Mouse (Mus musculus) brain, embryonic 14.5 days (tissue): Measurements from ENCODE around the gene Rapgef1.

Experiments used
- CTCF ChIP-seq: fragments of 200-500 bp; IDR thresholded peaks from 2 replicates; pipeline ENCODE4 v1.5.1; 2012; ENCODE audit warnings: inconsistent platforms, mild to moderate bottlenecking, moderate library complexity, borderline replicate concordance; ENCODE audit not compliant: insufficient read depth, insufficient read length; ENCODE audit errors: extremely low read depth
- POLR2A ChIP-seq: fragments of 200-500 bp; IDR thresholded peaks from 2 replicates; pipeline ENCODE4 v1.6.1; 2012; ENCODE audit warnings: mild to moderate bottlenecking, inconsistent platforms, borderline replicate concordance; ENCODE audit not compliant: poor library complexity, insufficient read depth, insufficient read length, severe bottlenecking; ENCODE audit errors: extremely low read depth

GRCm38 (mm10) chr2:29572811-29573427 lies 46.6 kb upstream of the Rapgef1 start:
- TF ChIP-seq CTCF (no peak), POLR2A (no peak)
